Mouse (Mus musculus): ENCODE measurements around the gene Tes. TPM values are rescaled to one million over a fixed set of nuclear protein-coding genes. Genes with fewer than 3 reads are reported as not detected.

The Tes gene
- polyA plus RNA-seq, 1 experiment from 2014 or later = 10.2 TPM

Other genes starting within 250 kb of the Tes start
- gene Tfec, start 166.7 kb upstream of the Tes start, polyA plus RNA-seq (2016; fragmentation: Nextera tagmentation; extraction: Ambion mirVana) = 0.24 and 0.26 TPM in 2 replicates
- 19.1 and 22.5 TPM in 2 replicates for gene Cav2, start 216.0 kb downstream of the Tes start, polyA plus RNA-seq (2016; fragmentation: Nextera tagmentation; extraction: Ambion mirVana)
- gene Cav1, start 241.2 kb downstream of the Tes start, polyA plus RNA-seq (2016; fragmentation: Nextera tagmentation; extraction: Ambion mirVana) = 67.2 and 75.0 TPM in 2 replicates

Measured in heart, embryonic 12.5 days (tissue).